Mouse (Mus musculus) cerebellum, adult 9-10 months (tissue): ENCODE results near the gene Cdhr3.

ENCODE experiments used
- DNase-seq: peaks from one replicate; pipeline ENCODE4 v3.0.0; 2022

Cdhr3 gene

DNA sequence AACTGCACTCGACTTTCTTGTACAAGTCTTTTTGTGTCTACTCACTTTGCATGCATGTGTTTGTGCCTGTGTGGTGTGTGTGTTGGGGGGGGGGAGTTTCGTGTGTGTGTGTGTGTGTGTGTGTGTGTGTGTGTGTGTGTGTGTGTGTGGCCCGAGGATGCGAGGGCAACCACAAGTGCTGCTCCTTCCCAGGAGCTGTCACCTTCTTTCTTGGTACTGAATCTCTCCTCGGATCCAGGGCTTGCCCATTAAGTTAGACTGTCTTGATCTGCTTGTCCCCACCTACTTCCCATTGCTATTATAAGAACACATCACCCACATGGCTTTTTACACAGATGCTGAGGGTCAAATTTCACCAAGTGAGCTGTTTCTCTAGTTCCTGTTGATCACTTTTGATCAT lies 93.9 kb downstream of the Cdhr3 start:
- DNase-seq = no peak

DNA sequence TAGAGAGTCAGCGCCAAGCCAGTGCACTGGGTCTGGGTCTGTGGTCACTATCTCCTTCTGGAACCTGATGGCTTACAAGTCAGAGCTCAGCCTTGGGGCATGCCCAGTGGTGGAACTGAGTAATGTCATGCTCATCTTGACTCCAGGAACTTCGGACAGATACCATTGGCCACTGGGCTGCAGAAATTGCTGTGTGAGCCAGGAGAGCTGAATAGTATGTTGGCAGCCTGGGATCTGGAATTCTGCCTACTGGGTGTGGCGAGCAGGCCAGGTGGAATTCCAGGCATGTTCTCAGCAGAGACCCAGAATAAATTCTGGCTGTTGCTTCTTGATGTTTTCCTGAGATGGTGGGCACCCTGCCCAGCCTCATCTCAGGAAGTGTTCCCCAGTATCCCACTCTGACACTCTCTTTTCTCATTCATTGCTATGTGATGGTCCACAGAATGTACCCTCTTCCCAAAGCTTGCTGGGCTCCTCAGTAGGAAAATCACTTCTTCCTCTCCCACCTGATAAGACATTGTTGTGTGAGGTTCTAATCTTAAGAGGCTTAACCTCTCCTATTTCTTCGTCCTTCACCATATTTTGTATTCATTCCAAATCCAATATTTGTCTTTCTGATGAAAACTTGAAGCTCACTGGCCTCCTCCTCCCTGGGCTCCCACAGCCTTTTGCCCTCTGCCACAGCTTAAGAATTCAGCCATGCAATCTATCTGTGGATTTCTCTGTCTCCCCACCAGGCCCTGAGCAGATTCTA lies 97.4 kb downstream of the Cdhr3 start:
- DNase-seq = peak; percentile 31

DNA sequence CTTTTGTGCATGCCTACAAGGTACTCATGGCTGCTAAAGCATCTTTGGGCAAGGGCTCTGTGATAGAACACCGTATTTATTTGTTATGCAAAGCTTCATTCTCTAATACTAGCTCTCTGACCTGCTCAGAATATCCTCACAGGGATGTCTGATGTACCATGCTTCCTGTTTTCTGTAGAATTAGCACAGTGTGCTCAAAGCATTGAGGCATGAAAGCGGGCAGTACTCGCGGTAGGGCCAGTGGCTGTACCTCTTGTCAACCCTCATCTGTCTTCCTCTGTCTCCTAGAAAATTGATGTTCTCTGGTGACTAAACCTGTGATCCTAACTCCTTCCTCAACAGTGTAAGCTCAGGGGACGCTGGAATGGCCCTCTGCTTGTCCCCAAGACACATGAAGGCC lies 98.6 kb downstream of the Cdhr3 start:
- no peak for DNase-seq

- DNase-seq = no peak
Measured at GRCm38 (mm10) chr12:32989731-32990130, 102.9 kb downstream of the Cdhr3 start.

DNA sequence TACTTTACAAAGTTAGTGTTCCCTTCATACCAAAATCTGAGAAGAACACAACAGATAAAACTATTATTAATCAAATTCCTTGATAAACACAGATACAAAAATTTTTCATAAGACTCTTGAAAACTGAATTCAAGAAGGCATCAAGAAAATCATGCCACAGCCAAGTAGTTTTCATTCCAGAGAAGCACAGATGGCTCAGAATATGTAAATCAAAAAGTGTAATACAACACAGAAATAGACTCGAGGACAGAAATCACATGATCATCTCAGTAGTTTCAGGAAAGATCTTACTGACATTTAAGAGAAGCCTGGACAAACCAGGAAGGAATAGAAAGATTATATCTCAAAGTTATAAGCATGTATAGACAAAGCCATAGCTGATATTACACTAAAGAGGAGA lies 106.4 kb downstream of the Cdhr3 start:
- DNase-seq = no peak
